Mouse (Mus musculus): ENCODE results near the gene Mapk3.

GRCm38 (mm10) chr7:126767001-126767400, 7.6 kb downstream of the Mapk3 start:
- TF ChIP-seq CTCF (IDR thresholded peaks at IDR 0.05; ENCODE audit: extremely low read depth, insufficient read length, insufficient replicate concordance, low read depth, low read length), result no peak
- no peak for TF ChIP-seq POLR2A (IDR thresholded peaks at IDR 0.05; ENCODE audit: low read depth, low read length)

All from small intestine, adult 2 months (tissue).